Mouse (Mus musculus) embryonic facial prominence, embryonic 11.5 days (tissue): ENCODE results near the gene Kcnc1. TPM values are rescaled to one million over a fixed set of nuclear protein-coding genes. Genes with fewer than 3 reads are reported as not detected.

Experiments used
- polyA plus RNA-seq: library from polyadenylated mRNA; unstranded; fragments of >200 nt; fragmentation: Nextera tagmentation; extraction: Ambion mirVana; gene quantifications from 2 replicates; pipeline ENCODE4 v1.2.1, GENCODE M21; 2014

Kcnc1 gene
- polyA plus RNA-seq, 1 experiment from 2014 or later = 0.55 TPM

Other genes starting within 250 kb of the Kcnc1 start
- 0.20 and 0.96 TPM in 2 replicates for gene Abcc8, start 216.5 kb upstream of the Kcnc1 start, polyA plus RNA-seq
- 2.9 and 3.5 TPM in 2 replicates for gene Ush1c, start 158.0 kb upstream of the Kcnc1 start, polyA plus RNA-seq
- gene Otog, start 155.5 kb upstream of the Kcnc1 start, polyA plus RNA-seq = 0.17 and 0.21 TPM in 2 replicates
- gene Myod1, start 20.0 kb upstream of the Kcnc1 start, polyA plus RNA-seq = 7.8 and 8.1 TPM in 2 replicates
- gene Sergef, start 243.3 kb downstream of the Kcnc1 start, polyA plus RNA-seq = 10.8 and 11.6 TPM in 2 replicates